8 mouse cellular contexts compared by ENCODE assay signal in the genomic region with DNA sequence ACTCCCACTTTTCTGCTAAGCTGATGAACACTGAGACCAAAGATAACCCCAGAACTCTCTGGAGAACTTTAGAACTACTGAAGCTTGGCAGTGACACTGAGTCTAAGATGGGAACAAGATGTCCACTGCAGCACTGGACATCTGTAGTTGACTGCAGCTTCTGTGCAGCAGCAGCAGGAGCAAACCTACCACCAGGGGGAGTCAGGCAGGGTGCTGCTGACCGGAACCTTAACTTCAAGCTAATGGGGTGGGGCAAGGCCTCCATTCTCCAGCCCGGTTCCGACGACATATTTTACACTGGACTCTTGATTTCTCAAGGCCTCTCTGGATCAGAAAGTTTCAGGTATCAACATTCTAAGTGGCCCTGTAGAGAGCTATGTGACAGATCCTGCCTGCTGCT. TPM values are rescaled to one million over a fixed set of nuclear protein-coding genes. Genes with fewer than 3 reads are reported as not detected.
DNase-seq lines count a peak whose midpoint lies in the region; ATAC-seq and TF ChIP-seq lines count a peak whose summit lies in the region.

No protein-coding gene starts in this region.

- peaks cover 17% of the 10 kb centered on the region for H3K4me1 ChIP-seq in liver, embryonic 11.5 days (replicated peaks; ENCODE audit: control insufficient read depth, insufficient read depth, low read length)
- H3K4me1 ChIP-seq in bone marrow macrophage, adult 2 months (ENCODE audit: control insufficient read depth, insufficient read depth, low read length), result peaks cover 14% of the 10 kb centered on the region
- H3K4me1 ChIP-seq in liver, embryonic 14.5 days (replicated peaks; ENCODE audit: control insufficient read depth in 2 of 2, insufficient read depth in 2 of 2, low read length in 1 of 2), result peaks cover 9 to 15% of the 10 kb centered on the region in 2 experiments

- no peak overlapping the region for H3K4me2 ChIP-seq in liver, embryonic 11.5 days
- no peak overlapping the region for H3K4me2 ChIP-seq in liver, embryonic 14.5 days (ENCODE audit: low read depth)

- no peak for TF ChIP-seq POLR2A in bone marrow macrophage, adult 2 months (IDR thresholded peaks at IDR 0.05; ENCODE audit: borderline replicate concordance, low read depth, low read length)

- H3K9ac ChIP-seq in liver, embryonic 11.5 days (ENCODE audit: low read depth, low read length), result no peak overlapping the region
- no peak overlapping the region for H3K9ac ChIP-seq in liver, embryonic 14.5 days (replicated peaks)

- 55% methylated on average over 4 of the region's 4 CpGs for WGBS in liver, embryonic 11.5 days
- WGBS in liver, embryonic 14.5 days (ENCODE audit: insufficient replicate concordance), result 51% methylated on average over 4 of the region's 4 CpGs

- ATAC-seq in liver, embryonic 11.5 days (replicated peaks; ENCODE audit: low FRiP score), result no peak
- no peak for ATAC-seq in liver, embryonic 14.5 days (ENCODE audit: insufficient read depth)

- peaks cover 29% of the 10 kb centered on the region for H3K36me3 ChIP-seq in liver, embryonic 11.5 days (ENCODE audit: control insufficient read depth, insufficient read depth, low read length)
- H3K36me3 ChIP-seq in liver, embryonic 14.5 days (replicated peaks; ENCODE audit: control insufficient read depth, insufficient read depth, low read depth), result peaks cover 33% of the 10 kb centered on the region

- peak; percentile 42 for DNase-seq in cerebellum, adult 9-11 months
- no peak for DNase-seq in cerebellum, postnatal 36 days
- DNase-seq in liver, result peak; percentile 57
- DNase-seq in liver, embryonic 11.5 days (ENCODE audit: low spot score), result no peak
- DNase-seq in liver, embryonic 14.5 days (ENCODE audit: low read depth in 3 of 3, low spot score in 3 of 3), result no peak
- peak; percentile 56 for DNase-seq in urinary bladder, postnatal 14 days (ENCODE audit: low spot score)
- DNase-seq in layer of hippocampus, adult 9-11 months, result no peak

- no peaks in the 10 kb centered on the region for H3K27me3 ChIP-seq in liver, embryonic 11.5 days (replicated peaks; ENCODE audit: control insufficient read depth, insufficient read depth, low read length)
- H3K27me3 ChIP-seq in liver, embryonic 14.5 days (ENCODE audit: control insufficient read depth, insufficient read depth, low read length), result no peaks in the 10 kb centered on the region

- H3K27ac ChIP-seq in liver, embryonic 11.5 days (ENCODE audit: low read depth, low read length), result no peak overlapping the region
- H3K27ac ChIP-seq in bone marrow macrophage, adult 2 months (ENCODE audit: insufficient read depth, low read depth, low read length), result no peak overlapping the region
- no peak overlapping the region for H3K27ac ChIP-seq in liver, embryonic 14.5 days

- TF ChIP-seq CTCF in bone marrow macrophage, adult 2 months (IDR thresholded peaks at IDR 0.05; ENCODE audit: low read depth, low read length), result peak; percentile 76
- TF ChIP-seq CTCF in liver, embryonic 14.5 days (IDR thresholded peaks at IDR 0.05; ENCODE audit: low read depth), result peak; percentile 92

- no peak for TF ChIP-seq EP300 in liver, embryonic 14.5 days (IDR thresholded peaks at IDR 0.05; ENCODE audit: low read depth)

- no peaks in the 10 kb centered on the region for H3K9me3 ChIP-seq in liver, embryonic 11.5 days (ENCODE audit: control insufficient read depth, low read length)
- H3K9me3 ChIP-seq in liver, embryonic 14.5 days (ENCODE audit: control insufficient read depth, low read length), result no peaks in the 10 kb centered on the region

- no peak overlapping the region for H3K4me3 ChIP-seq in liver, embryonic 11.5 days (ENCODE audit: low read depth, low read length)
- H3K4me3 ChIP-seq in bone marrow macrophage, adult 2 months (ENCODE audit: insufficient read depth, low read length), result no peak overlapping the region
- H3K4me3 ChIP-seq in liver, embryonic 14.5 days (ENCODE audit: insufficient read depth in 1 of 2, low read depth in 2 of 2, low read length in 2 of 2), result no peak overlapping the region

RNA-seq across cellular contexts. Expression of a gene that starts 3.4 kb away (rescaled TPM):
- 34.8 and 39.1 TPM in 2 replicates for polyA plus RNA-seq in liver, embryonic 11.5 days (2014; fragmentation: Nextera tagmentation; extraction: Ambion mirVana)
- polyA plus RNA-seq in bone marrow macrophage, adult 2 months (2012; ENCODE audit: insufficient read depth, insufficient read length, missing spikeins), result 46.0 and 53.0 TPM in 2 replicates
- 13.7 and 15.1 TPM in 2 replicates for polyA plus RNA-seq in liver, embryonic 14.5 days (2012; rRNA removed)
- polyA plus RNA-seq in liver, embryonic 14.5 days (2014; fragmentation: Nextera tagmentation; extraction: Ambion mirVana), result 10.4 and 11.4 TPM in 2 replicates

RNA-seq across cellular contexts. Expression of a gene that starts 3.5 kb away (rescaled TPM):
- 874 and 991 TPM in 2 replicates for polyA plus RNA-seq in liver, embryonic 11.5 days (2014; fragmentation: Nextera tagmentation; extraction: Ambion mirVana)
- polyA plus RNA-seq in bone marrow macrophage, adult 2 months (2012; ENCODE audit: insufficient read depth, insufficient read length, missing spikeins), result 400 and 420 TPM in 2 replicates
- polyA plus RNA-seq in liver, embryonic 14.5 days (2012; rRNA removed), result 909 and 1,309 TPM in 2 replicates
- 501 and 504 TPM in 2 replicates for polyA plus RNA-seq in liver, embryonic 14.5 days (2014; fragmentation: Nextera tagmentation; extraction: Ambion mirVana)

RNA-seq across cellular contexts. Expression of a gene that starts 4.4 kb away (rescaled TPM):
- polyA plus RNA-seq in liver, embryonic 11.5 days (2014; fragmentation: Nextera tagmentation; extraction: Ambion mirVana), result 15.8 and 16.8 TPM in 2 replicates
- 30.9 and 32.0 TPM in 2 replicates for polyA plus RNA-seq in bone marrow macrophage, adult 2 months (2012; ENCODE audit: insufficient read depth, insufficient read length, missing spikeins)
- 6.2 and 10.6 TPM in 2 replicates for polyA plus RNA-seq in liver, embryonic 14.5 days (2012; rRNA removed)
- polyA plus RNA-seq in liver, embryonic 14.5 days (2014; fragmentation: Nextera tagmentation; extraction: Ambion mirVana), result 6.3 and 7.1 TPM in 2 replicates

RNA-seq across cellular contexts. Expression of a gene that starts 9.1 kb away (rescaled TPM):
- polyA plus RNA-seq in liver, embryonic 11.5 days (2014; fragmentation: Nextera tagmentation; extraction: Ambion mirVana), result 61.5 and 64.7 TPM in 2 replicates
- 38.4 and 46.6 TPM in 2 replicates for polyA plus RNA-seq in bone marrow macrophage, adult 2 months (2012; ENCODE audit: insufficient read depth, insufficient read length, missing spikeins)
- polyA plus RNA-seq in liver, embryonic 14.5 days (2012; rRNA removed), result 21.0 and 27.2 TPM in 2 replicates
- polyA plus RNA-seq in liver, embryonic 14.5 days (2014; fragmentation: Nextera tagmentation; extraction: Ambion mirVana), result 20.0 and 21.7 TPM in 2 replicates

RNA-seq across cellular contexts. Expression of a gene that starts 9.2 kb away (rescaled TPM):
- 56.5 and 58.3 TPM in 2 replicates for polyA plus RNA-seq in liver, embryonic 11.5 days (2014; fragmentation: Nextera tagmentation; extraction: Ambion mirVana)
- polyA plus RNA-seq in bone marrow macrophage, adult 2 months (2012; ENCODE audit: insufficient read depth, insufficient read length, missing spikeins), result 91.1 and 97.9 TPM in 2 replicates
- 23.1 and 25.8 TPM in 2 replicates for polyA plus RNA-seq in liver, embryonic 14.5 days (2012; rRNA removed)
- polyA plus RNA-seq in liver, embryonic 14.5 days (2014; fragmentation: Nextera tagmentation; extraction: Ambion mirVana), result 31.7 and 33.9 TPM in 2 replicates

Comparison
In these comparisons a context has a peak if more than half of its experiments do, and no peak if none do; other contexts are left out.
1. DNase-seq: peak in cerebellum, adult 9-11 months (single experiment), liver (single experiment) and urinary bladder, postnatal 14 days (single experiment); none in cerebellum, postnatal 36 days (0 of 2), liver, embryonic 11.5 days (single experiment), liver, embryonic 14.5 days (0 of 3) and layer of hippocampus, adult 9-11 months (single experiment).